Mouse (Mus musculus) cortical plate, adult 2 months (tissue): Measurements from ENCODE around the gene 1700018B08Rik. TPM values are rescaled to one million over a fixed set of nuclear protein-coding genes. Genes with fewer than 3 reads are reported as not detected.

Source experiments
- H3K27ac ChIP-seq: fragments of 200-500 bp; 2 replicates; pipeline ENCODE4 v1.5.1; 2012; ENCODE audit warnings: low read length, control low read depth, inconsistent platforms; ENCODE audit not compliant: insufficient read depth
- H3K4me1 ChIP-seq: fragments of 200-500 bp; 2 replicates; pipeline ENCODE4 v1.6.1; 2011; ENCODE audit warnings: low read length; ENCODE audit not compliant: control insufficient read depth, insufficient read depth
- H3K4me3 ChIP-seq: fragments of 200-500 bp; 2 replicates; pipeline ENCODE4 v1.5.1; 2011; ENCODE audit warnings: mild to moderate bottlenecking, low read length, control low read depth; ENCODE audit not compliant: insufficient read depth
- CTCF ChIP-seq: fragments of 200-500 bp; IDR thresholded peaks from 2 replicates; pipeline ENCODE4 v1.5.1; 2011; ENCODE audit warnings: mild to moderate bottlenecking, control low read depth, low read length; ENCODE audit not compliant: insufficient read depth; ENCODE audit errors: extremely low read depth
- POLR2A ChIP-seq: fragments of 200-500 bp; IDR thresholded peaks from 2 replicates; pipeline ENCODE4 v1.6.1; 2011; ENCODE audit warnings: mild to moderate bottlenecking, low read length, control low read depth; ENCODE audit not compliant: insufficient read depth; ENCODE audit errors: extremely low read depth
- polyA plus RNA-seq: library from polyadenylated mRNA; depleted of rRNA; stranded (reverse); fragments of >200 nt; gene quantifications from 2 replicates; pipeline ENCODE4 v1.2.3, GENCODE M21; 2012

The 1700018B08Rik gene
- polyA plus RNA-seq, 1 experiment, result not detected

DNA sequence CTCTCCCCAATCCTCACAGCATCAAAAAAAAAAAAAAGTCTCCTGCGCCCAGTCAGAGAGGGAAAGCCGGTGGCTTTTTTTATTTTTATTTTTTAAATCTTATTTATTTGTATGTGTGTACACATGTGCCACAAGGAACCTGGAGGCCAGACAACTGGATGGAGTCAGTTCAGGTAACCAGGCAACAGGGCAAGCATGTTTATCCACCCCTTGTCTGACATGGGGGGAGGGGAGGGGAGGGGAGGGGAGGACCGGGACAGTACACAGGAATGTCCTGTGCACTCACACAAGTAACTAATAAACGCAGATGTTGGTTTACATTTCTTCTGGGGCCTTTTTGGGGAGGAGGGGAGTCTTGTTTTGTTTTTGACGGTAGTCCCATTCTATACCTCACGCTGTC lies 19.6 kb upstream of the 1700018B08Rik start:
- H3K4me3 ChIP-seq, result no peak overlapping the region
- H3K27ac ChIP-seq, result no peak overlapping the region
- TF ChIP-seq POLR2A, result no peak
- H3K4me1 ChIP-seq, result peaks cover 1% of the 10 kb centered on the region; the same call in 1 of the 2 replicates

DNA sequence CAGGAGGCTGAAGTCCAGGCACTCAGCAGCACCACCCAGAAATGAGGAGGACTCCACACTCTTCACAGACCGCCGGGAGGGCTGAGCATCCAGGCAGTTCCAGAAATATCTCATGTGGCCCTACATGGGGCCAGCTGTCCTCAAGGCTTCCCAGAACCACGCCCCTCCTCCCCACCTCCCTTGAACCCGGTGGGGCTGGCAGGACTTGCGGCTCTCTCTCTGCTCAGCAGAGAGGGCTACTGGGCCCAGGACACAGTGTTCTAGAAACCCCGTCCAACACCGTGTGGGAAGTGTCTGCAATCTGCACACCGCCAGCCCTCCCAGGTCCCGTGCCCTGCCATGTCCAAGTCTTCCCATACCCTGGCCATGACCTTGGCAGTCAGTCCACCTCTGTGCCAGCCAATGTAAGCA lies 18.8 kb upstream of the 1700018B08Rik start:
- 0 out of 2 replicates have a peak overlapping the region, but pooled peaks have one; percentile 6 for H3K27ac ChIP-seq
- H3K4me1 ChIP-seq, result peaks cover 1% of the 10 kb centered on the region; the same call in 1 of the 2 replicates
- TF ChIP-seq CTCF (no peak), POLR2A (no peak)
- H3K4me3 ChIP-seq, result no peak overlapping the region

DNA sequence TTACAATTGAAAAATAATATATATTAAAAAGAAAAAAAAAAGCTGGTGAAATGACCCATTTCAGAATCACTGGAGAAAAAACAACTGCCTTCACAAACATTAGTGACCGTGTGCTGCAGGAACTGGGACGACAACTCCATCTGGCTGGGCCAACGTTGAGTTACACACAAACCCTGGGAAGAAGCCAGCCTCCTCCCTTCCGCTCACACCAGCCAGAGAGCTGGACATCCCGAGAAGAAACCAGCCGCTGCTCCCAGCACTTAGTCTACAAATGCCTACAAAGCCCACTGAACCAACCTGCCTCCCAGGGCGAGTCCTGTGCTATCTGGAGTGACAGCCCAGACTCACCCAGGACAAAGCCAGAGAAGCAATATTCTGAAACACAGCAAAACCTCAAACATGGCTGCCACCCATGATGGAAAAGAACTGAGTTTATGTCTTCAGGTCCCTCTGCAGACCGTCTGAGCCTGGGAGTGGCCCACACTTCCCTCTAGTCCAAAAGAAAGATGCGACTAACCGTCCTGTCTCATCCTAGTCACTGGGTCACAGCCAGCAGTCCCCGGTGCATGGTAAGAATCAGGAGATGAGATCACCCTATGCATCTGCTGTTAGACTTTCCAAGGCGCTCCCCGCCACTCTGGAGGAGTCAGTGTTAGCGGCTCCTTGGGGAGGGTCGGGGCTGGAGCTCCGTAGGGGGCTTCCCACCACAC lies 17.7 kb upstream of the 1700018B08Rik start:
- no peak for TF ChIP-seq CTCF
- TF ChIP-seq POLR2A, result no peak
- H3K27ac ChIP-seq, result 0 out of 2 replicates have a peak overlapping the region, but pooled peaks have one; percentile 6
- H3K4me1 ChIP-seq, result peaks cover 1% of the 10 kb centered on the region; the same call in 1 of the 2 replicates
- H3K4me3 ChIP-seq, result no peak overlapping the region

DNA sequence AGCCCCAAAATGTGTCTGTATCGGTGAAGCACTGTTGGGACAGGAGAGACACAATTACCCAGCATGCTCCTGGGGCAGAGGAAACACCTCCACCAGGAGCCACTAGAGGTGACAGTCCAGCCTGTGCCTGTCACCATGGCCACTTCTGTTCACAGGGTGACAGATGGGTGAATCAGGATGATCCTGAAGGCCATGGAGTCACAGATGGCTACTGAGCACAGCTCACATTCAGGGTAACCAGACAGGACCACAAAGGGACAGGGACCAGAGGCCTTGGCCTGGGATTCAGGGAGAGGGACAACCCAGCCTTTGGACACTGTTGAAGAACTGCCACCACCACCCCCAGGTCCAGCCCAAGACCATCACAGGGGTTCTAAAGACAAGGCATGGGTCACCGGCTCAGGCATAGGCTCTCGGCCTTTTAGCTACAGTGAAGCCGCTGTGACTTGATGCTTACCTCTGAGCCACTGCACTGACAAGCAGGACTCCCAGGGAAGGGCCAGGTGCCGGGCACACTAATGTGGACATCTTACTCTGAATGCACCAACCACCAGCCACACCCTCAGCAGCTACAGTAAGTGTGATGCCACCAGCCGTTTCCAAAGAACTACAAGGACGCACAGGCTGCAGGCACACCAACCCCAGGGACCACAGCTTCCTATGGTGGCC lies 16.4 kb upstream of the 1700018B08Rik start:
- Histone ChIP-seq H3K4me1 (peaks cover 1% of the 10 kb centered on the region; the same call in 1 of the 2 replicates), H3K4me3 (no peak overlapping the region), H3K27ac (no peak overlapping the region)
- TF ChIP-seq CTCF (no peak), POLR2A (no peak)

DNA sequence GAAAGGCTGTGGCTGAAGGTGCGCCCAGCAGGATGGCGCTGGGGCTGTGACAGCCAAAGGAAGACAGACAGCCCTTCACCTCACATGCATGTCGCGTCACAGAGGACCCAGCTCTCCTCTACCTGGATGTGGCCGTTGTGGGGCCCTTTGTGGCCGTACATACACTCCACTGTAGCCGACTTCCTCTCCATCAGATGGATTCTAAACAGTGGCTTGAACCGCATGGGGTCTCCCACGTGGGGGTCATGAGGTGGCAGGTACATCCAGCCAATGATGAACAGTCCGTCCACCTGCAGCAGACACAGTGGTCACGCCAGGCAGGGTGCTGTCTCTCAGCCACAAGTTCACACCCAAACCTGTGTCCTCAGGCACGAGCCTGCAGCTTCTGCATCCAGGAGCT lies 15.7 kb upstream of the 1700018B08Rik start:
- no peak overlapping the region for H3K4me3 ChIP-seq
- peaks cover 1% of the 10 kb centered on the region; the same call in 1 of the 2 replicates for H3K4me1 ChIP-seq
- TF ChIP-seq POLR2A, result no peak
- no peak for TF ChIP-seq CTCF
- H3K27ac ChIP-seq, result no peak overlapping the region

DNA sequence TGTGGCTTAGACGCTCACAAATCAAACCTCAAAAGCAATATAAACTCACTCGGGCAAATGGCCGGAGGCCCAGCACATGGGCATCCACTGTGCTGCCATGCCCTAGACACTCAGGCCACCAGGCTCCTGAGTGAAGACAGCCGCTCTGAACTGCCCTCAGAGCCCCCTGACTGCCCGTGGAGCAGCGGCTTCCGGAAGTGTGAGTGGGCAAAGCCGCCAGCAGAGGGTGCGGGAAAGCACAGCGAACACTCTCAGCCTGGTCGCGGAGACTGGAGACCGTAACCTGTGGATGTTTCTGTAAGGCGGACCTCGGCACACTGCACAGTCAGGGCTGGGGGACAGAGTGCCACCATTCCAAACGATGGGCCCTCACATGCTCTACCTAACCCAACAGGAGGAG lies 14.4 kb upstream of the 1700018B08Rik start:
- peaks cover 1% of the 10 kb centered on the region; the same call in 1 of the 2 replicates for H3K4me1 ChIP-seq
- no peak overlapping the region for H3K4me3 ChIP-seq
- TF ChIP-seq CTCF, result no peak
- TF ChIP-seq POLR2A, result no peak
- no peak overlapping the region for H3K27ac ChIP-seq

DNA sequence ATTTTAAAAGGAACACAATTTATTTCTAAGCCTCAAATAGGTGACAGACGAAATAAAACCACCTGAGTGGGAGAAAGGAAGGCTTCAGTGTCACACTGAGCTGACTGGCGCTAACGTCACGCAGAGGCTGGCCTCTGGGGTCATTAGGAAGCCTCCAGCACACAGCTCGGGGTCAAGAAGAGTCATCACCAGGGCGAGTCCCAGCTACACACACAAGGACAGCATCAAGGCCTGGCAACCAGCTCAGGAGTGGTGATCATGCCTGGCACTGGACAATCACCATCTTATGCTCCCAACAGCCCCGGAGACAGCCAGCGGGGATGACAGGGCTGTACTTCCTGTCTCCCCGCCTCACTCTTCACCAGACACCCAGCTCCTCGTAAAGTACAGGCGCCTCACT lies 13.6 kb upstream of the 1700018B08Rik start:
- Histone ChIP-seq H3K4me3 (no peak overlapping the region), H3K27ac (no peak overlapping the region), H3K4me1 (no peaks in the 10 kb centered on the region; the same call in 1 of the 2 replicates)
- TF ChIP-seq CTCF (no peak), POLR2A (no peak)

DNA sequence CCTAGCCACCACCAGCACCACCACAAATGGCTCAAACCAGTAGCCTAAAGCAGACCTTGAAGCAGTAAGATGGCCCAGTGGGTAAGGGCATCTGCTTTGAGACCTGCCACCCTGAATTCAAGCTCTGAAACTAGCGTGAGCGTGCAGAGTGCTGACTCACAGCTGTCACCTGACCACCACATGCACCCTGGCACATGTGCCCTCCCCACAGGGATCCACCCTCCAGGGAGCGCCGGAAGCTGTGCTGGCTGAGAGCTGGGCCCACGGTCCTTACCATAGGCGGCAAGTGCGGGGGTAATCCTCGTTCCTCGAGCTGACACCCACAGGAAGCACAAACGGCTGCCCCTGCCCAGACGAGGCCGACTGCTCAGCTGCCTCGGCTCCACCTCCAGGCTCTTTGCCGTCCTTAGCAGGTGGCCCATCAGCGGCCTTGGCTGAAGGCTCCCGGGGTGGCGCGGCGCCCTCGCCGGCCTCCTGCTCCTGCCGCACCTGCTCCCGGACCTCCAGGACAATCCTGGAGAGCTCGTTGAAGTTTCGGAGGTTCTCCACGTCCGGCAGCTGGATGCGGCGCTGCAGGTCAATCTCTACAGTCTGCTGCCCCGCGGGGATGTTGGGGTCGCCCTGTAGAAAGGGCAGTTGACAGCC lies 9.8 kb upstream of the 1700018B08Rik start:
- Histone ChIP-seq H3K27ac (no peak overlapping the region), H3K4me3 (no peak overlapping the region), H3K4me1 (no peaks in the 10 kb centered on the region)
- TF ChIP-seq POLR2A, result no peak
- TF ChIP-seq CTCF, result no peak

DNA sequence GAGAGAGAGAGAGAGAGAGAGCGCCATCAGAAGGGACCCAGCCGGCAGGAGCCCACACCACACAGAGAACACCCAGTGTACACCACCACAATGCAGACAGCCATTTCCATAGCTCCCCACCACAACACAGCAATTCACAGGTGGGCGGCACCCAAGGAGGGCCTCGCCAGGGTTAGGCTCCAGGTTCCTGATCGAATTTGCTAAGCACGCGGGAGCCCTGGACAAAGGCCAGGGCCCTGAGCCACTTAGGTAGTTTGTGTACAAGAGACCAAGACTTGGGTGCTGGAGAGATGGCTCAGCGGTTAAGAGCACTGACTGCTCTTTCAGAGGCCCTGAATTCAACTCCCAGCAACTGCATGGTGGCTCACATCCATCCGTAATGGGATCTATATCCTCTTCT lies 8.4 kb upstream of the 1700018B08Rik start:
- no peak overlapping the region for H3K27ac ChIP-seq
- no peak overlapping the region for H3K4me3 ChIP-seq
- no peaks in the 10 kb centered on the region for H3K4me1 ChIP-seq
- no peak for TF ChIP-seq CTCF
- no peak for TF ChIP-seq POLR2A
